Mouse (Mus musculus): ENCODE results near the gene Zbtb48. TPM values are rescaled to one million over a fixed set of nuclear protein-coding genes. Genes with fewer than 3 reads are reported as not detected.

Gene Zbtb48
- polyA plus RNA-seq (2012; rRNA removed): 12.5 and 13.6 TPM in 2 replicates

DNA sequence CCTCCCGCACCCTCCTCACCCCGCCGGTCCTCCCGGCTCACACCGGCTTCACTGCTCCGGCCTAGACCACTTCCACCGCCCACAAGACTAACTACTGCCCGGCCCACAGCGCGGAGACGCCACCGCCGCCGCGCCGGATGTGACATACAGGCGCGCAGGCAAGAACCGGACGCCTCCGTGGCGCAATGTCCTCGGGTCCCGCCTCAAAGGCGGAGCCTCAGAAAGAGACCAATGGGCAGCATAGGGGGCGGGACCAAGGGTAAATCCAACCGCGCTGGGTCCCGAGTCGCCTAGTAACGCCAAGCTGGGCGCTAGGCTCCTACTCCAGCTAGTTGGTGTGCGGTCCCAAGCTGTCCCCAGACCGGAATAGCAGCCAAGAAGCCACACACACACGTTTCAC, at the start of gene Zbtb48:
Gene Zbtb48 (minus strand): TSS at position 148 of the 400 bp plus-strand sequence.
- no peaks in the 10 kb centered on the region for H3K27me3 ChIP-seq (ENCODE audit: control insufficient read depth, insufficient read depth, low read length)
- H3K27ac ChIP-seq (ENCODE audit: insufficient read depth, low read depth, low read length): peak within 1 kb of the TSS; percentile 31; the same call in 1 of the 2 replicates
- H3K36me3 ChIP-seq (ENCODE audit: control insufficient read depth, insufficient read depth, low read length): no peaks in the 10 kb centered on the region; the same call in 1 of the 2 replicates
- TF ChIP-seq POLR2A (IDR thresholded peaks at IDR 0.05; ENCODE audit: low read depth, low read length) (peak; percentile 81), CTCF (IDR thresholded peaks at IDR 0.05; ENCODE audit: extremely low read depth, insufficient read length, insufficient replicate concordance, low read depth, low read length) (no peak)
- H3K4me1 ChIP-seq (ENCODE audit: control insufficient read depth, insufficient read depth, insufficient read length, low read length): peaks cover 25% of the 10 kb centered on the region
- under 1% methylated on average over 34 of the region's 35 CpGs for WGBS
- peak within 1 kb of the TSS; percentile 89 for H3K4me3 ChIP-seq (ENCODE audit: low read depth, low read length)

DNA sequence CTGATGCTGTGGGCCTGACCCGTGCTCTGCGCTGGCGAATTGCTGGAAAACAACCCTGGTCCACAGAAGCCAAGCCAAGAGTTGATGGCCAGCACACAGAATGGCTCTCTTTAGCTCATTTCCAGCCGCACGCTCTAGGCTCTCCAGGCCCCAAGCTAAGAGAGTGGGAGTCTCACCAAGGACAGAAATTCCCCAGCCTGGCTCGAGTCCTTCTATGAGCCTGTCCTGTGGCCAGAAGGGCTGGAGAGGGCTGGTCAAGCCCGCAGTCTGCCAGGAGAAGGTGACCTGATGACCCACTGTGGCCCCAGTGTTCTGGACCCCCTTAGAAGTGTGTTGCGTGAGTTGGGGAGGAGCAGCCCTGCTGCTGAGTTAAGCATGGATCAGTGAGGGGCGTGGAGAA, 49.7 kb upstream of the Zbtb48 start:
- H3K27ac ChIP-seq (ENCODE audit: insufficient read depth, low read depth, low read length): no peak overlapping the region
- no peaks in the 10 kb centered on the region for H3K27me3 ChIP-seq (ENCODE audit: control insufficient read depth, insufficient read depth, low read length)
- H3K4me3 ChIP-seq (ENCODE audit: low read depth, low read length): no peak overlapping the region
- no peaks in the 10 kb centered on the region for H3K36me3 ChIP-seq (ENCODE audit: control insufficient read depth, insufficient read depth, low read length)
- TF ChIP-seq POLR2A (IDR thresholded peaks at IDR 0.05; ENCODE audit: low read depth, low read length) (no peak), CTCF (IDR thresholded peaks at IDR 0.05; ENCODE audit: extremely low read depth, insufficient read length, insufficient replicate concordance, low read depth, low read length) (no peak)
- H3K4me1 ChIP-seq (ENCODE audit: control insufficient read depth, insufficient read depth, insufficient read length, low read length): peaks cover 3% of the 10 kb centered on the region; the same call in 1 of the 2 replicates
- WGBS: 89% methylated on average over 9 of the region's 9 CpGs

DNA sequence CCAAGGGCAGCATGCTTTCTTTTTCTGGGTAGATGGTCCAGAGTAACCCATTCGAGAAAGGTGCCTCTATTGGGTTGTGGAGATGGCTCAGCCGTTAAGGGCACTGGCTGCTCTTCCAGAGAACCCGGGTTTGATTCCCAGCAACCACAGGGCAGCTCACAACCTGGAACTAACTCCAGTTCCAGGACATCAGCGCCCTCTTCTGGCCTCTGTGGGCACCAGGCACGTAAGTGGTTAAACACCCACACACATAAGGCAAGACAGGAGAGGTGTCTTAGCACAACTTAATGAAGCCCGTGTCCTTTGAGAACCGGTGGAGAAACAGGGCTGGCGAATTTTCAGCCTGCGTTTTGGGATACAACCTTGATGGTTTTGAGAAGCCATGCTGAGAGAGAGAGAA, 47.1 kb upstream of the Zbtb48 start:
- no peaks in the 10 kb centered on the region for H3K27me3 ChIP-seq (ENCODE audit: control insufficient read depth, insufficient read depth, low read length)
- peaks cover 3% of the 10 kb centered on the region; the same call in 1 of the 2 replicates for H3K4me1 ChIP-seq (ENCODE audit: control insufficient read depth, insufficient read depth, insufficient read length, low read length)
- no peak overlapping the region for H3K27ac ChIP-seq (ENCODE audit: insufficient read depth, low read depth, low read length)
- H3K4me3 ChIP-seq (ENCODE audit: low read depth, low read length): no peak overlapping the region
- no peaks in the 10 kb centered on the region for H3K36me3 ChIP-seq (ENCODE audit: control insufficient read depth, insufficient read depth, low read length)
- 83% methylated on average over 9 of the region's 9 CpGs for WGBS
- no peak for TF ChIP-seq POLR2A (IDR thresholded peaks at IDR 0.05; ENCODE audit: low read depth, low read length)
- no peak for TF ChIP-seq CTCF (IDR thresholded peaks at IDR 0.05; ENCODE audit: extremely low read depth, insufficient read length, insufficient replicate concordance, low read depth, low read length)

DNA sequence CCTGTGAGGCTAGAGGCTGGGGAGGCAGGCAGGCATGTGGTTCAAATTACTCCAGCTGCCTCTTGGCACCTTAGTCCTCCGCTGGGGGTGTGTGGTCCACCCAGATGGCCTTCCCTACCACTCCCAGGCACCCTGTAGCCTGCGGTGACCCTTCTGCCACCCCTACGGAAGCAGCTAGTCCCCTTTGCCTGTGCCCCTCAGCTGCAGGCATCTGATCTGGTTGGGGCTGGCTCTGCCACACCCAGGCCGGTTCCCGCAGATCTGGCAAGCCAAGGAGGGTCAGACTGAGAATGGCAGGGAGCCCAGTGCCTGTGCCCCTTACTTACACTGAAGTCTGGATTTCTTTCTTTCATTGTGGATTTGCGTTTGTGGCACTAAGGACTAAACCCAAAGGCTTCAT, 46.2 kb upstream of the Zbtb48 start:
- H3K27ac ChIP-seq (ENCODE audit: insufficient read depth, low read depth, low read length): no peak overlapping the region
- H3K4me1 ChIP-seq (ENCODE audit: control insufficient read depth, insufficient read depth, insufficient read length, low read length): peaks cover 3% of the 10 kb centered on the region; the same call in 1 of the 2 replicates
- no peaks in the 10 kb centered on the region for H3K36me3 ChIP-seq (ENCODE audit: control insufficient read depth, insufficient read depth, low read length)
- WGBS: 60% methylated on average over 6 of the region's 6 CpGs
- no peaks in the 10 kb centered on the region for H3K27me3 ChIP-seq (ENCODE audit: control insufficient read depth, insufficient read depth, low read length)
- TF ChIP-seq POLR2A (IDR thresholded peaks at IDR 0.05; ENCODE audit: low read depth, low read length): no peak
- no peak for TF ChIP-seq CTCF (IDR thresholded peaks at IDR 0.05; ENCODE audit: extremely low read depth, insufficient read length, insufficient replicate concordance, low read depth, low read length)
- H3K4me3 ChIP-seq (ENCODE audit: low read depth, low read length): no peak overlapping the region

DNA sequence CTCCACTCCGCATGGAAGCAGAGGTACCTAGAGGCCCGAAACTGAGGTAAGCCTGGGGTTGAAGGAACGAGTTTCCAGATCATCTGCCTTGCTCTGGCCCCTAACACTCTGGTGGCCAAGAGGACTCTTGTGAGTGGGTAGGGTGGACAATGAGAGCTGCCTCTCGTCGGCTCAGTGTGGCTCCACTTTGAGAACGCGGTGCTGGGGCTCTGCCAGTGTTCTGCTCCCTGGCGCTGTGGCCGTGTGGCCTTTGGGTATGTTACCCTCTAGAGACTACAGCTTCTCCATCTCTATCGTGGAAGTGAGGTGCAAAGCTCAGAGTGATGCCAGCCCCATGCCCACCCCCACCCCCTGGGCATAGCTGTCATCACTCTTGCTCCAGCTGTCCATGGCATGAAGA, 45.2 kb upstream of the Zbtb48 start:
- Histone ChIP-seq H3K27ac (ENCODE audit: insufficient read depth, low read depth, low read length) (no peak overlapping the region), H3K4me1 (ENCODE audit: control insufficient read depth, insufficient read depth, insufficient read length, low read length) (peaks cover 3% of the 10 kb centered on the region; the same call in 1 of the 2 replicates), H3K36me3 (ENCODE audit: control insufficient read depth, insufficient read depth, low read length) (no peaks in the 10 kb centered on the region), H3K27me3 (ENCODE audit: control insufficient read depth, insufficient read depth, low read length) (no peaks in the 10 kb centered on the region), H3K4me3 (ENCODE audit: low read depth, low read length) (no peak overlapping the region)
- TF ChIP-seq CTCF (IDR thresholded peaks at IDR 0.05; ENCODE audit: extremely low read depth, insufficient read length, insufficient replicate concordance, low read depth, low read length) (no peak), POLR2A (IDR thresholded peaks at IDR 0.05; ENCODE audit: low read depth, low read length) (no peak)
- 55% methylated on average over 10 of the region's 10 CpGs for WGBS

DNA sequence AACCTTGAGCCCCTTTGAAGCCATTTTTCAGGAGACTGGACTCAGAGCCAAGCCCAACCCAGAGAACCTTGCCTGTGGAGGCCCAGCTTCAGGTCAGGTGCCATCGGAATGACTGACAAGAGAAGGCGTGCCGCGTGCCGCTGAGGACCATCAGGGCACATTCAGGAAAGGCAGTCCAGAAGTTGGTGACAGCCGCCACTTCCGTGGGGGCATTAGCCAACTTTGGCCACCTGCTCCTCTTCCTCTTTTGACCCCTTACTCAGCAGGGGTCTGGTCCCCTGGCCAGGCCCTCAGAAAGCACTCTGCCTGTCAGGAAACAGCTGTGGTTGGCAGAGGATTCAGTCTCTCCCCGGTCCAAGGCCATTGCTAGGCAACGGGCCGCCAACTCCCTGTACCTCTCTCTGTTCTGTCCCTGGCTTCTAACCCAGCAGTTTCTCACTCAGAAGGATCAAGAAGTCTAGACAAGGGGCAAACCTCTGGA, 44.7 kb upstream of the Zbtb48 start, which contains the start of gene Plekhg5:
Gene Plekhg5 (plus strand): TSS at position 378 of the 481 bp plus-strand sequence.
- Histone ChIP-seq H3K4me1 (ENCODE audit: control insufficient read depth, insufficient read depth, insufficient read length, low read length) (peaks cover 3% of the 10 kb centered on the region; the same call in 1 of the 2 replicates), H3K36me3 (ENCODE audit: control insufficient read depth, insufficient read depth, low read length) (no peaks in the 10 kb centered on the region), H3K27me3 (ENCODE audit: control insufficient read depth, insufficient read depth, low read length) (no peaks in the 10 kb centered on the region), H3K27ac (ENCODE audit: insufficient read depth, low read depth, low read length) (no peak within 1 kb of the TSS), H3K4me3 (ENCODE audit: low read depth, low read length) (no peak within 1 kb of the TSS)
- TF ChIP-seq POLR2A (IDR thresholded peaks at IDR 0.05; ENCODE audit: low read depth, low read length) (no peak), CTCF (IDR thresholded peaks at IDR 0.05; ENCODE audit: extremely low read depth, insufficient read length, insufficient replicate concordance, low read depth, low read length) (no peak)
- 37% methylated on average over 10 of the region's 10 CpGs for WGBS

DNA sequence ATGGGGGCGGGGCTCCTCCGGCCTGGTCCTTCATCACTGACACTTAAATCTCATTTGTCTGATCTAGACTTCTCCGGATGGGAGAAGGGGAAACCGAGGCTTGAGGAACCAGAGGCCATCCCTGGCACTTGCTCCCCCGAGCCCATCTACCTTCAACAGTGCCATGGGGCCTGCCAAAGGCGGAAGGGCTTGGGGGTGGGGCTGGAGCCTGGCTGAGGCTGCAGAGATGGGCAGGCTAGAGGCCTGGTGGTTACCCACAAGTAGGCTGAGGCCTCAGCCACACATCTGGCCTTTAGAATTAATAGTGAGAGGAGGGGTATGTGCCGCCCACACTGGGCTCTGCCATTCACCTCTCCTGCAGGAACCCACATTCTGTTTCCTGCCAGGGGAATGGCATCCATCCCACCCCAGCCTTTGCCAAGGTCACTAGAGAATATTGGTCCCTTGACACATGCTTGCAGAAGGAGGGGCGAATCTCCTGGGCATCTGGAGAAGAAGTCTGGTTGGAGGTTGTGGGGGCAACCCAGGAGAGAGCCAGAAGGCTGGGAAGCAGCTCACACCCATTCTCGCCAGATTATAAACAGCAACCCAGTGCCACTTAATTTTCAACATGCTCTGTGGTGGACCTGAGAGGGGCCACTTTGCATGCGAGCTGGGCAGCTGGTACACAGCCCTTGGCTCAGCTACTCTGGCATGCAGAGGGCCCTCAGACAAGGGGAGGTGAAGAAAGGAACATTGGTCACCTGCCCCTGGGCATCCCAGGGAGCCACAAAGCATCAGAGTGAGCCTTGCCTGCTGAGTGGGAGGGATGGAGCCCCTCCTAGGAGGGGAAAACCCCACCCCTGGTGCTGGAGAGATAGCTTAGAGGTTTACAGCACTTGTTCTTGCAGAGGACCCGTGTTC, 43.3 kb upstream of the Zbtb48 start:
- WGBS: 76% methylated on average over 11 of the region's 11 CpGs

More for the DNA sequence above, 43.3 kb upstream of the Zbtb48 start:
- peaks cover 3% of the 10 kb centered on the region; the same call in 1 of the 2 replicates for H3K4me1 ChIP-seq (ENCODE audit: control insufficient read depth, insufficient read depth, insufficient read length, low read length)
- H3K4me3 ChIP-seq (ENCODE audit: low read depth, low read length): no peak overlapping the region
- H3K36me3 ChIP-seq (ENCODE audit: control insufficient read depth, insufficient read depth, low read length): no peaks in the 10 kb centered on the region
- no peaks in the 10 kb centered on the region for H3K27me3 ChIP-seq (ENCODE audit: control insufficient read depth, insufficient read depth, low read length)
- H3K27ac ChIP-seq (ENCODE audit: insufficient read depth, low read depth, low read length): no peak overlapping the region
- TF ChIP-seq CTCF (IDR thresholded peaks at IDR 0.05; ENCODE audit: extremely low read depth, insufficient read length, insufficient replicate concordance, low read depth, low read length) (no peak), POLR2A (IDR thresholded peaks at IDR 0.05; ENCODE audit: low read depth, low read length) (no peak)

All from small intestine, adult 2 months (tissue).